Mouse (Mus musculus): Measurements from ENCODE around the gene Gm14137. TPM values are rescaled to one million over a fixed set of nuclear protein-coding genes. Genes with fewer than 3 reads are reported as not detected.

Gm14137 gene
- polyA plus RNA-seq, 1 experiment from 2014 or later, result 0.32 TPM

GRCm38 (mm10) chr2:119198934-119199333 lies 24.6 kb downstream of the Gm14137 start:
- Histone ChIP-seq H3K9me3 (ENCODE audit: control insufficient read depth, low read length) (no peaks in the 10 kb centered on the region), H3K27me3 (ENCODE audit: control insufficient read depth, insufficient read depth, low read length) (no peaks in the 10 kb centered on the region), H3K4me3 (ENCODE audit: low read depth, low read length) (no peak overlapping the region), H3K4me2 (replicated peaks; ENCODE audit: low read depth, low read length) (no peak overlapping the region), H3K36me3 (ENCODE audit: control insufficient read depth, insufficient read depth, low read length) (no peaks in the 10 kb centered on the region), H3K9ac (ENCODE audit: low read depth, low read length) (no peak overlapping the region), H3K4me1 (replicated peaks; ENCODE audit: control insufficient read depth, insufficient read depth, low read length) (no peaks in the 10 kb centered on the region), H3K27ac (ENCODE audit: low read depth, low read length) (no peak overlapping the region)
- 61% methylated on average over 3 of the region's 3 CpGs for WGBS
- no peak for DNase-seq (ENCODE audit: low spot score)
- ATAC-seq (ENCODE audit: low FRiP score), result no peak

DNA sequence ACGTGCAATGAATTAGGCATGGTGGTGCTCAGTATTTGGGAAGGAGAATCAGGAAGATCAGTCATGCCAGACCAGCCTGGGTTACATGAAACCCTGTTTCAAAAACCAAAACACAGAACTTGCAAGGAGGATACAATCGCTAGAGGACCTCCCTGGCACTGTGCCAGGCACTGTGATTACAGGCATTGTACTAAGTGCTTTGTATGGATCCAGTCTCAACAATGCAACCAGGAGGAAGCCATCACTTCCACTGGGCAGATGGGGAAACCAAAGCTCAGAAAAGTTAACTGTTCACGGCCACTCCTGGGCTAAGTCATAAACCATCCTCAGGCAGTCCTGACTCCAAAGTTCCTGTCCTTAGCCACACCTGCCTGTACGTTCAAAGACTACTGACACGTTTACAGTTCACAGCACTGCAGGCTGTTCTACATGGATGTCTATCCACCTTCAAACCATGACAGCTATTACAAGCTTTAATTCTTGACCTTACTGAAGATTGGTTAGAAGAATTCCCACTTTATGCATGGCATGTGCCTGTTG lies 28.7 kb downstream of the Gm14137 start:
- H3K4me2 ChIP-seq (replicated peaks; ENCODE audit: low read depth, low read length), result no peak overlapping the region
- 79% methylated on average over 5 of the region's 5 CpGs for WGBS
- peak; percentile 33 for DNase-seq (ENCODE audit: low spot score)
- no peak for ATAC-seq (ENCODE audit: low FRiP score)
- no peak overlapping the region for H3K9ac ChIP-seq (ENCODE audit: low read depth, low read length)
- no peaks in the 10 kb centered on the region for H3K36me3 ChIP-seq (ENCODE audit: control insufficient read depth, insufficient read depth, low read length)
- H3K4me3 ChIP-seq (ENCODE audit: low read depth, low read length), result no peak overlapping the region
- peaks cover 2% of the 10 kb centered on the region; the same call in 1 of the 2 replicates for H3K4me1 ChIP-seq (replicated peaks; ENCODE audit: control insufficient read depth, insufficient read depth, low read length)
- H3K27ac ChIP-seq (ENCODE audit: low read depth, low read length), result no peak overlapping the region
- H3K9me3 ChIP-seq (ENCODE audit: control insufficient read depth, low read length), result no peaks in the 10 kb centered on the region
- H3K27me3 ChIP-seq (ENCODE audit: control insufficient read depth, insufficient read depth, low read length), result no peaks in the 10 kb centered on the region

- Histone ChIP-seq H3K9ac (ENCODE audit: low read depth, low read length) (no peak overlapping the region), H3K36me3 (ENCODE audit: control insufficient read depth, insufficient read depth, low read length) (no peaks in the 10 kb centered on the region), H3K4me2 (replicated peaks; ENCODE audit: low read depth, low read length) (no peak overlapping the region), H3K4me3 (ENCODE audit: low read depth, low read length) (no peak overlapping the region), H3K4me1 (replicated peaks; ENCODE audit: control insufficient read depth, insufficient read depth, low read length) (peaks cover 2% of the 10 kb centered on the region; the same call in 1 of the 2 replicates), H3K27ac (ENCODE audit: low read depth, low read length) (no peak overlapping the region), H3K9me3 (ENCODE audit: control insufficient read depth, low read length) (no peaks in the 10 kb centered on the region), H3K27me3 (ENCODE audit: control insufficient read depth, insufficient read depth, low read length) (no peaks in the 10 kb centered on the region)
- no peak for ATAC-seq (ENCODE audit: low FRiP score)
- 85% methylated on average over 4 of the region's 4 CpGs for WGBS
- DNase-seq (ENCODE audit: low spot score), result no peak
Observed at GRCm38 (mm10) chr2:119203871-119204460, 29.7 kb downstream of the Gm14137 start.

DNA sequence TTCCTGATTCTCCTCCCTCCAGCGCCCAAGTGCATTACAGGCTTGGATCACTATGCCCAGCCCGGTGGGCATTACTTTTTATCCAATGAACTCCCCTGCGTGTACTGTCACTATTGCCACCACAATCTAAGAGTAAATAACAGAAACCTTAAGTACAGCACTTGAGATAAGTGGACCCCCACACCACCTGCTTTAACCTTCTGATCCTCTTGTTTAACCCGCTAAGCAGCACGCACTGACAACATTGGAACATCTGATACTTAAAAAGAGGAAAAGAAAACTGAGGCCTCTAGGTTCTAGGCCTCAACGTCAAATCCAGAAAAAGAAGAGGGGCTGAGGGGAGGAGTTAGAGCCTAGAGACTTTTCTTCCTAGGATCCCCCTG lies 33.6 kb downstream of the Gm14137 start:
- H3K4me3 ChIP-seq (ENCODE audit: low read depth, low read length), result peak overlapping the region; percentile 49
- no peaks in the 10 kb centered on the region for H3K9me3 ChIP-seq (ENCODE audit: control insufficient read depth, low read length)
- 29% methylated on average over 6 of the region's 6 CpGs for WGBS
- ATAC-seq (ENCODE audit: low FRiP score), result 0 out of 2 replicates have a peak, but pooled peaks have one; percentile 1
- peak overlapping the region; percentile 71 for H3K27ac ChIP-seq (ENCODE audit: low read depth, low read length)
- H3K27me3 ChIP-seq (ENCODE audit: control insufficient read depth, insufficient read depth, low read length), result no peaks in the 10 kb centered on the region
- peaks cover 2% of the 10 kb centered on the region; the same call in 1 of the 2 replicates for H3K4me1 ChIP-seq (replicated peaks; ENCODE audit: control insufficient read depth, insufficient read depth, low read length)
- H3K9ac ChIP-seq (ENCODE audit: low read depth, low read length), result peak overlapping the region; percentile 61
- DNase-seq (ENCODE audit: low spot score), result no peak
- H3K36me3 ChIP-seq (ENCODE audit: control insufficient read depth, insufficient read depth, low read length), result no peaks in the 10 kb centered on the region
- H3K4me2 ChIP-seq (replicated peaks; ENCODE audit: low read depth, low read length), result peak overlapping the region; percentile 47

- peaks cover 2% of the 10 kb centered on the region; the same call in 1 of the 2 replicates for H3K4me1 ChIP-seq (replicated peaks; ENCODE audit: control insufficient read depth, insufficient read depth, low read length)
- H3K9me3 ChIP-seq (ENCODE audit: control insufficient read depth, low read length), result no peaks in the 10 kb centered on the region
- DNase-seq (ENCODE audit: low spot score) (peak; percentile 96), ATAC-seq (ENCODE audit: low FRiP score) (peak; percentile 98)
- peak within 1 kb of the TSS; percentile 74 for H3K9ac ChIP-seq (ENCODE audit: low read depth, low read length)
- no peaks in the 10 kb centered on the region for H3K36me3 ChIP-seq (ENCODE audit: control insufficient read depth, insufficient read depth, low read length)
- peak within 1 kb of the TSS; percentile 71 for H3K27ac ChIP-seq (ENCODE audit: low read depth, low read length)
- H3K27me3 ChIP-seq (ENCODE audit: control insufficient read depth, insufficient read depth, low read length), result no peaks in the 10 kb centered on the region
- H3K4me2 ChIP-seq (replicated peaks; ENCODE audit: low read depth, low read length), result peak within 1 kb of the TSS; percentile 47
- WGBS, result under 1% methylated on average over 51 of the region's 51 CpGs
- H3K4me3 ChIP-seq (ENCODE audit: low read depth, low read length), result peak within 1 kb of the TSS; percentile 49
Observed at GRCm38 (mm10) chr2:119208344-119209175, 34.3 kb downstream of the Gm14137 start, which contains the start of the genes Zfyve19 and Dnajc17. Gene Zfyve19 (plus strand): TSS chr2:119208617. Gene Dnajc17 (minus strand): TSS chr2:119208795.

GRCm38 (mm10) chr2:119209176-119209507 lies 34.8 kb downstream of the Gm14137 start:
- no peak; the same call in 1 of the 2 replicates for ATAC-seq (ENCODE audit: low FRiP score)
- H3K27ac ChIP-seq (ENCODE audit: low read depth, low read length), result no peak overlapping the region
- no peaks in the 10 kb centered on the region for H3K27me3 ChIP-seq (ENCODE audit: control insufficient read depth, insufficient read depth, low read length)
- H3K4me2 ChIP-seq (replicated peaks; ENCODE audit: low read depth, low read length), result peak overlapping the region; percentile 45
- under 1% methylated on average over 13 of the region's 13 CpGs for WGBS
- H3K9ac ChIP-seq (ENCODE audit: low read depth, low read length), result peak overlapping the region; percentile 74
- no peak for DNase-seq (ENCODE audit: low spot score)
- H3K4me1 ChIP-seq (replicated peaks; ENCODE audit: control insufficient read depth, insufficient read depth, low read length), result peaks cover 2% of the 10 kb centered on the region; the same call in 1 of the 2 replicates
- H3K9me3 ChIP-seq (ENCODE audit: control insufficient read depth, low read length), result no peaks in the 10 kb centered on the region
- no peaks in the 10 kb centered on the region for H3K36me3 ChIP-seq (ENCODE audit: control insufficient read depth, insufficient read depth, low read length)
- H3K4me3 ChIP-seq (ENCODE audit: low read depth, low read length), result peak overlapping the region; percentile 49

Other genes with a start within 250 kb of the Gm14137 start
- 19.1 and 22.2 TPM in 2 replicates for gene Chst14, start 248.0 kb upstream of the Gm14137 start, polyA plus RNA-seq (2014; fragmentation: Nextera tagmentation; extraction: Ambion mirVana)
- gene Ccdc32, start 145.1 kb upstream of the Gm14137 start, polyA plus RNA-seq (2014; fragmentation: Nextera tagmentation; extraction: Ambion mirVana), result 23.3 and 25.8 TPM in 2 replicates
- gene Rpusd2, start 139.7 kb upstream of the Gm14137 start, polyA plus RNA-seq (2014; fragmentation: Nextera tagmentation; extraction: Ambion mirVana), result 6.6 and 7.2 TPM in 2 replicates
- 37.2 and 47.9 TPM in 2 replicates for gene Knl1, start 127.4 kb upstream of the Gm14137 start, polyA plus RNA-seq (2014; fragmentation: Nextera tagmentation; extraction: Ambion mirVana)
- gene Rad51, start 61.7 kb upstream of the Gm14137 start, polyA plus RNA-seq (2014; fragmentation: Nextera tagmentation; extraction: Ambion mirVana), result 48.1 and 57.9 TPM in 2 replicates
- 43.6 and 45.7 TPM in 2 replicates for gene Rmdn3, start 17.5 kb upstream of the Gm14137 start, polyA plus RNA-seq (2014; fragmentation: Nextera tagmentation; extraction: Ambion mirVana)
- 4.9 and 5.4 TPM in 2 replicates for gene Gchfr, start 6.7 kb upstream of the Gm14137 start, polyA plus RNA-seq (2014; fragmentation: Nextera tagmentation; extraction: Ambion mirVana)
- gene Zfyve19, start 34.1 kb downstream of the Gm14137 start, polyA plus RNA-seq (2014; fragmentation: Nextera tagmentation; extraction: Ambion mirVana), result 42.9 and 46.2 TPM in 2 replicates
- gene Dnajc17, start 34.3 kb downstream of the Gm14137 start, polyA plus RNA-seq (2014; fragmentation: Nextera tagmentation; extraction: Ambion mirVana), result 22.0 and 22.2 TPM in 2 replicates
- gene Ppp1r14d, start 55.4 kb downstream of the Gm14137 start, polyA plus RNA-seq (2014; fragmentation: Nextera tagmentation; extraction: Ambion mirVana), result 0.23 TPM in 1 of 2 replicates, not detected in the other
- 4.1 and 4.6 TPM in 2 replicates for gene Spint1, start 62.9 kb downstream of the Gm14137 start, polyA plus RNA-seq (2014; fragmentation: Nextera tagmentation; extraction: Ambion mirVana)
- 3.1 and 3.5 TPM in 2 replicates for gene Rhov, start 96.8 kb downstream of the Gm14137 start, polyA plus RNA-seq (2014; fragmentation: Nextera tagmentation; extraction: Ambion mirVana)
- 8.5 and 10.9 TPM in 2 replicates for gene Vps18, start 114.2 kb downstream of the Gm14137 start, polyA plus RNA-seq (2014; fragmentation: Nextera tagmentation; extraction: Ambion mirVana)
- 2.7 and 2.9 TPM in 2 replicates for gene Dll4, start 151.3 kb downstream of the Gm14137 start, polyA plus RNA-seq (2014; fragmentation: Nextera tagmentation; extraction: Ambion mirVana)
- 0.46 and 1.4 TPM in 2 replicates for gene Chac1, start 176.7 kb downstream of the Gm14137 start, polyA plus RNA-seq (2014; fragmentation: Nextera tagmentation; extraction: Ambion mirVana)

Data from hindbrain, embryonic 11.5 days (tissue).